Mouse (Mus musculus): ENCODE data around the gene Rnf151. TPM values are rescaled to one million over a fixed set of nuclear protein-coding genes. Genes with fewer than 3 reads are reported as not detected.
"Not testable (repeated sequence)": the region's sequence is repeated elsewhere in the genome, so short reads cannot be mapped to it uniquely, and the experiment has no call there.

The Rnf151 gene
- total and polyA plus RNA-seq, 2 experiments = not detected

DNA sequence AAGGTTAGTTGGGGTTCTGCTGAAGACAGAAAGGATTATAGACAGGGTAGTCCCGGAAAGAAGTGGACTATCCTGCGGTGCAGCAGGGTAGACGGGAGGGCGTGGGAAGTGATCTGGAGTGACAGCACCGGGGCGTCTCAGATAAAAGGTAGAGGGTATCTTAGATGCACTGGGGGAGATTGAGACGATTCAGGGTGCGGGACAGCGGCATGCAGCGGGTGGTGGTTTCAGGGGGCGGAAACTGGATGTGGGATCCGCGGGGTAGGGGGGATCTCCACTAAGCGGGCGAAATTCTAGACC lies 6.0 kb upstream of the Rnf151 start:
- peaks cover 12% of the 10 kb centered on the region for H3K36me3 ChIP-seq (ENCODE audit: control insufficient read depth, insufficient read depth, low read length)
- TF ChIP-seq CTCF (IDR thresholded peaks at IDR 0.05; ENCODE audit: low read depth, low read length) = no peak
- no peak for TF ChIP-seq POLR2A (IDR thresholded peaks at IDR 0.05; ENCODE audit: extremely low read depth, insufficient read depth, low read length)
- no peak for DNase-seq (ENCODE audit: extremely low read depth, low read depth, low spot score)
- H3K9ac ChIP-seq (ENCODE audit: low read depth, low read length) = peak overlapping the region; percentile 95
- peak overlapping the region; percentile 93 for H3K4me3 ChIP-seq (ENCODE audit: insufficient read depth, low read depth, low read length)
- peaks cover 21% of the 10 kb centered on the region for H3K4me1 ChIP-seq (ENCODE audit: control insufficient read depth, insufficient read depth, low read length)
- H3K79me2 ChIP-seq (ENCODE audit: control insufficient read depth, insufficient read depth, low read length) = peaks cover 8% of the 10 kb centered on the region; the same call in 1 of the 2 replicates
- H3K27ac ChIP-seq (replicated peaks; ENCODE audit: insufficient read depth, low read depth, low read length) = peak overlapping the region; percentile 92
- no peaks in the 10 kb centered on the region for H3K27me3 ChIP-seq (ENCODE audit: control insufficient read depth, insufficient read depth, low read length)
- WGBS = 0% methylated on average over 15 of the region's 15 CpGs

DNA sequence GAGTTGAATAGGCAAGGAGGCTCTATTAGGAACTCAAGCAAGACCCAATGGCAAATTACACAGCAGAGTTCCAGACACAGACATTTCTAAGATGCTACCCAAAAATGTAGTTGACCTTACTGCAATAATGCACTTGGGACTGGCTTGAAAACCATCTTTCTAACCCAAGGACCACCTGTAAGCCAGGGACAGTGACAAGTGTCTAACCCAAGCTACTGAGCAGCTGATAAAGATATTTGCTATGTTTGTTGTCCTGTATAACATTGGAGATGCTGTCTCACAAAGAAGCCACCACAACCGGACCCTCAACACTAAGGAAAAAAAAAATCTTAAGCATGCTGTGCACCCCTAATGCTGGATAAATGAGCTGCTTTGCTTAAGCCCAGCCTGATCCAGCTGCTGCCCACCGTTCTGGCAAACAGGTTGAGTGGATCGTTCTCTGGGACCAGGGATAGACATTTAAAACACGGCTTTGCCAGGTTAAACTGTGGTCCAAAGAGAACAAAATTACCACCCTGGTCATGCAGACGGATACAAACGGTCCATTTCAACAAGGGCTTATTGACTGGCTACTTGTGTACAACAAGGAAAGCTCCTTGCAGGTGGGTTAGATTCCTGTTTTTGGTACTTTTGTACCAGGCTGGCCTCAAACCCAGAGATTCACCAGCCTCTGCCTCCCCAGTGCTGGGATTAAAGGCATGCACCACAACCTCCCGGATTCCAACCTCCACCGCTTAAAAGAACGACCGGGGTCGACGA lies 5.4 kb upstream of the Rnf151 start:
- Histone ChIP-seq H3K79me2 (ENCODE audit: control insufficient read depth, insufficient read depth, low read length) (peaks cover 8% of the 10 kb centered on the region; the same call in 1 of the 2 replicates), H3K27ac (replicated peaks; ENCODE audit: insufficient read depth, low read depth, low read length) (peak overlapping the region; percentile 92), H3K36me3 (ENCODE audit: control insufficient read depth, insufficient read depth, low read length) (peaks cover 12% of the 10 kb centered on the region), H3K27me3 (ENCODE audit: control insufficient read depth, insufficient read depth, low read length) (no peaks in the 10 kb centered on the region), H3K4me1 (ENCODE audit: control insufficient read depth, insufficient read depth, low read length) (peaks cover 21% of the 10 kb centered on the region), H3K9ac (ENCODE audit: low read depth, low read length) (peak overlapping the region; percentile 95), H3K4me3 (ENCODE audit: insufficient read depth, low read depth, low read length) (peak overlapping the region; percentile 93)
- DNase-seq (ENCODE audit: extremely low read depth, low read depth, low spot score) = peak; percentile 26
- under 1% methylated on average over 12 of the region's 12 CpGs for WGBS
- no peak for TF ChIP-seq CTCF (IDR thresholded peaks at IDR 0.05; ENCODE audit: low read depth, low read length)
- TF ChIP-seq POLR2A (IDR thresholded peaks at IDR 0.05; ENCODE audit: extremely low read depth, insufficient read depth, low read length) = no peak

- TF ChIP-seq POLR2A (IDR thresholded peaks at IDR 0.05; ENCODE audit: extremely low read depth, insufficient read depth, low read length) = no peak
- no peak for TF ChIP-seq CTCF (IDR thresholded peaks at IDR 0.05; ENCODE audit: low read depth, low read length)
- Histone ChIP-seq H3K27ac (replicated peaks; ENCODE audit: insufficient read depth, low read depth, low read length) (0 out of 2 replicates have a peak overlapping the region, but pooled peaks have one; percentile 4), H3K9ac (ENCODE audit: low read depth, low read length) (peak overlapping the region; percentile 28), H3K27me3 (ENCODE audit: control insufficient read depth, insufficient read depth, low read length) (no peaks in the 10 kb centered on the region), H3K4me1 (ENCODE audit: control insufficient read depth, insufficient read depth, low read length) (peaks cover 21% of the 10 kb centered on the region), H3K4me3 (ENCODE audit: insufficient read depth, low read depth, low read length) (peak overlapping the region; percentile 2; the same call in 1 of the 2 replicates), H3K79me2 (ENCODE audit: control insufficient read depth, insufficient read depth, low read length) (peaks cover 8% of the 10 kb centered on the region; the same call in 1 of the 2 replicates), H3K36me3 (ENCODE audit: control insufficient read depth, insufficient read depth, low read length) (peaks cover 12% of the 10 kb centered on the region)
- WGBS = 17% methylated on average over 13 of the region's 13 CpGs
- DNase-seq (ENCODE audit: extremely low read depth, low read depth, low spot score) = peak; percentile 59
These were observed 4.5 kb upstream of the Rnf151 start for GRCm38 (mm10) chr17:24722220-24722924.

GRCm38 (mm10) chr17:24721383-24721955 lies 3.6 kb upstream of the Rnf151 start:
- 17% methylated on average over 7 of the region's 7 CpGs for WGBS
- H3K36me3 ChIP-seq (ENCODE audit: control insufficient read depth, insufficient read depth, low read length) = peaks cover 12% of the 10 kb centered on the region
- not testable (repeated sequence) for H3K27me3 ChIP-seq (ENCODE audit: control insufficient read depth, insufficient read depth, low read length); H3K79me2 ChIP-seq (ENCODE audit: control insufficient read depth, insufficient read depth, low read length)
- H3K27ac ChIP-seq (replicated peaks; ENCODE audit: insufficient read depth, low read depth, low read length) = 0 out of 2 replicates have a peak overlapping the region, but pooled peaks have one; percentile 6
- H3K9ac ChIP-seq (ENCODE audit: low read depth, low read length) = peak overlapping the region; percentile 57
- peak; percentile 18 for DNase-seq (ENCODE audit: extremely low read depth, low read depth, low spot score)
- peaks cover 21% of the 10 kb centered on the region for H3K4me1 ChIP-seq (ENCODE audit: control insufficient read depth, insufficient read depth, low read length)
- H3K4me3 ChIP-seq (ENCODE audit: insufficient read depth, low read depth, low read length) = peak overlapping the region; percentile 15; the same call in 1 of the 2 replicates

DNA sequence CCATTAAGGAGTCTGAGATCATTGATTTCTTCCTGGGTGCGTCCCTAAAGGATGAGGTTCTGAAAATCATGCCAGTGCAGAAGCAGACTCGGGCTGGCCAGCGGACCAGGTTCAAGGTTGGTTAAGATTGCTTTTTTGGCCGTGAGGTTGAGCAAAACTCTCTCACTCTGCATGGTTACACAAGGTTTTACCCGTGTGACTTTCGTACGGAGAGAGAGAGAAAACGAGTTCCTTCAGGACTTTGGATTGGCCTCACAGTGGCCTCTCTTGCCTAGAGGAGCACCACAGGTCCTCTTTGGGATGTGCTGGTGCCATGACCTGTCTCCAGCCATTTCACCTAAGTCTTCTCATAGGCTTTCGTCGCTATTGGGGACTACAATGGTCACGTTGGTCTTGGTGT lies 2.8 kb upstream of the Rnf151 start:
- peaks cover 12% of the 10 kb centered on the region for H3K36me3 ChIP-seq (ENCODE audit: control insufficient read depth, insufficient read depth, low read length)
- H3K9ac ChIP-seq (ENCODE audit: low read depth, low read length) = peak overlapping the region; percentile 67
- WGBS = under 1% methylated on average over 11 of the region's 11 CpGs
- H3K4me3 ChIP-seq (ENCODE audit: insufficient read depth, low read depth, low read length) = peak overlapping the region; percentile 76
- not testable (repeated sequence) for H3K27me3 ChIP-seq (ENCODE audit: control insufficient read depth, insufficient read depth, low read length); H3K79me2 ChIP-seq (ENCODE audit: control insufficient read depth, insufficient read depth, low read length)
- peak; percentile 73 for DNase-seq (ENCODE audit: extremely low read depth, low read depth, low spot score)
- peak overlapping the region; percentile 53 for H3K27ac ChIP-seq (replicated peaks; ENCODE audit: insufficient read depth, low read depth, low read length)
- peaks cover 21% of the 10 kb centered on the region for H3K4me1 ChIP-seq (ENCODE audit: control insufficient read depth, insufficient read depth, low read length)
